Mouse (Mus musculus) ES-E14 (cell line): ENCODE measurements around the gene Aoc2. TPM values are rescaled to one million over a fixed set of nuclear protein-coding genes. Genes with fewer than 3 reads are reported as not detected.

ENCODE experiments used
- DNase-seq: peaks from one replicate; pipeline ENCODE4 v3.0.0-alpha.2; 2013; ENCODE audit warnings: low read depth, low spot score
- H3K27ac ChIP-seq: 2 replicates; pipeline ENCODE4 v1.5.1; 2012; ENCODE audit warnings: low read depth, mild to moderate bottlenecking, low read length, moderate library complexity, mixed read lengths; ENCODE audit not compliant: poor library complexity, insufficient read depth, severe bottlenecking
- H3K36me3 ChIP-seq: 2 replicates; pipeline ENCODE4 v1.6.1; 2012; ENCODE audit warnings: mild to moderate bottlenecking, low read length, moderate library complexity, mixed read lengths; ENCODE audit not compliant: control insufficient read depth, poor library complexity, insufficient read depth, severe bottlenecking
- H3K4me1 ChIP-seq, 2 experiments: fragments of 150-350 bp in 1 of 2; sonication (generic) in 1 of 2; 2 replicates each; pipeline ENCODE4 v1.6.1; 2012; ENCODE audit warnings: low read length in 2 of 2, mild to moderate bottlenecking in 1 of 2, mixed read lengths in 1 of 2; ENCODE audit not compliant: control insufficient read depth in 2 of 2, insufficient read depth in 2 of 2, poor library complexity in 1 of 2
- H3K4me3 ChIP-seq, 2 experiments: fragments of 150-350 bp in 1 of 2; sonication (generic) in 1 of 2; 2 replicates each; pipeline ENCODE4 v1.5.1; 2012; ENCODE audit warnings: low read length in 2 of 2, low read depth in 1 of 2, mild to moderate bottlenecking in 1 of 2, mixed read lengths in 1 of 2; ENCODE audit not compliant: insufficient read depth in 1 of 2, poor library complexity in 1 of 2, severe bottlenecking in 1 of 2
- H3K9ac ChIP-seq: 2 replicates; pipeline ENCODE4 v1.6.1; 2012; ENCODE audit warnings: low read depth, mild to moderate bottlenecking, low read length, mixed read lengths; ENCODE audit not compliant: poor library complexity, insufficient read depth, severe bottlenecking
- H3K9me3 ChIP-seq: fragments of 150-350 bp; sonication (generic); 2 replicates; pipeline ENCODE4 v1.6.1; 2012; ENCODE audit warnings: low read depth, mild to moderate bottlenecking, low read length; ENCODE audit not compliant: control insufficient read depth, insufficient read depth
- CHD2 ChIP-seq: IDR thresholded peaks from 2 replicates; pipeline ENCODE4 v1.6.1; 2014; ENCODE audit warnings: mild to moderate bottlenecking, low read depth, low read length, inconsistent platforms
- HCFC1 ChIP-seq: IDR thresholded peaks from 2 replicates; pipeline ENCODE4 v1.6.1; 2012; ENCODE audit warnings: low read length, inconsistent platforms, borderline replicate concordance; ENCODE audit not compliant: insufficient read depth
- MAFK ChIP-seq: IDR thresholded peaks from 2 replicates; pipeline ENCODE4 v1.6.1; 2014; ENCODE audit warnings: mild to moderate bottlenecking, low read depth, low read length, inconsistent platforms; ENCODE audit not compliant: insufficient read depth
- ZC3H11A ChIP-seq: IDR thresholded peaks from 2 replicates; pipeline ENCODE4 v1.6.1; 2012; ENCODE audit warnings: low read depth, mild to moderate bottlenecking, inconsistent platforms, low read length, borderline replicate concordance
- ZNF384 ChIP-seq: IDR thresholded peaks from 2 replicates; pipeline ENCODE4 v1.6.1; 2012; ENCODE audit warnings: low read depth, low read length, inconsistent platforms
- in situ Hi-C, 2 experiments: fragments of 600-800 bp; cut with MboI; formaldehyde crosslinking; loops; one replicate each; pipeline ENCODE4 v1.15.1; 2025; ENCODE audit warnings: low sequenced_read_pairs in 2 of 2, inconsistent platforms in 1 of 2; ENCODE audit not compliant: unreplicated experiment in 2 of 2
- total RNA-seq: library from RNA; depleted of rRNA; stranded (reverse); fragments of 300-350 nt; gene quantifications from 2 replicates; pipeline ENCODE4 v1.2.3, GENCODE M21; 2012

Aoc2 gene
- total RNA-seq, 1 experiment = 4.6 TPM

- in situ Hi-C loops = no loop called here
- H3K9me3 ChIP-seq = no peaks in the 10 kb centered on the region
- no peak for DNase-seq
- no peaks in the 10 kb centered on the region for H3K4me1 ChIP-seq
- peak overlapping the region; percentile 87 for H3K9ac ChIP-seq
- no peak for TF ChIP-seq MAFK
- H3K36me3 ChIP-seq = peaks cover 4% of the 10 kb centered on the region; the same call in 1 of the 2 replicates
- H3K27ac ChIP-seq = no peak overlapping the region
- H3K4me3 ChIP-seq = peak overlapping the region; percentile 83 to 93
Measured at GRCm38 (mm10) chr11:101301299-101302003, 23.4 kb upstream of the Aoc2 start.

- H3K9me3 ChIP-seq = no peaks in the 10 kb centered on the region
- H3K27ac ChIP-seq = no peak within 1 kb of the TSS
- DNase-seq = peak; percentile 95
- peak within 1 kb of the TSS; percentile 83 to 93 for H3K4me3 ChIP-seq
- peaks cover 0 to 3% of the 10 kb centered on the region in 2 experiments; a peak in 1 of 4 replicates for H3K4me1 ChIP-seq
- no peak for TF ChIP-seq CHD2
- no peak for TF ChIP-seq ZC3H11A
- TF ChIP-seq ZNF384 = no peak
- no peak for TF ChIP-seq MAFK
- TF ChIP-seq HCFC1 = no peak
- in situ Hi-C loops = no loop called here
- peak within 1 kb of the TSS; percentile 87 for H3K9ac ChIP-seq
- peaks cover 4% of the 10 kb centered on the region; the same call in 1 of the 2 replicates for H3K36me3 ChIP-seq
Measured at GRCm38 (mm10) chr11:101302004-101302798, 22.7 kb upstream of the Aoc2 start, which contains the start of gene Becn1. TSS of gene Becn1 (minus strand) at chr11:101302286.

GRCm38 (mm10) chr11:101307744-101308143, 17.1 kb upstream of the Aoc2 start:
- DNase-seq = peak; percentile 51

GRCm38 (mm10) chr11:101311083-101311482, 13.8 kb upstream of the Aoc2 start:
- in situ Hi-C loops = no loop called here
- Histone ChIP-seq H3K36me3 (no peaks in the 10 kb centered on the region), H3K4me1 (peaks cover 2 to 5% of the 10 kb centered on the region in 2 experiments; a peak in 1 of 4 replicates), H3K9me3 (no peaks in the 10 kb centered on the region), H3K27ac (no peak overlapping the region), H3K4me3 (no peak overlapping the region), H3K9ac (no peak overlapping the region)
- no peak for DNase-seq
- no peak for TF ChIP-seq CHD2
- no peak for TF ChIP-seq MAFK
- TF ChIP-seq ZC3H11A = no peak
- no peak for TF ChIP-seq ZNF384
- TF ChIP-seq HCFC1 = no peak

More at GRCm38 (mm10) chr11:101307744-101308143, 17.1 kb upstream of the Aoc2 start:
- peaks cover 2 to 5% of the 10 kb centered on the region in 2 experiments; a peak in 1 of 4 replicates for H3K4me1 ChIP-seq
- in situ Hi-C loops = no loop called here
- no peaks in the 10 kb centered on the region for H3K36me3 ChIP-seq
- H3K9me3 ChIP-seq = no peaks in the 10 kb centered on the region
- TF ChIP-seq CHD2 (peak; percentile 36; the same call in 1 of the 2 replicates), ZC3H11A (no peak)
- no peak overlapping the region; the same call in 1 of the 2 replicates for H3K27ac ChIP-seq
- no peak overlapping the region for H3K4me3 ChIP-seq
- H3K9ac ChIP-seq = no peak overlapping the region; the same call in 1 of the 2 replicates
